Mouse (Mus musculus) layer of hippocampus, adult 8-10 months (tissue): ENCODE results near the gene Chrm1. TPM values are rescaled to one million over a fixed set of nuclear protein-coding genes. Genes with fewer than 3 reads are reported as not detected.

Experiments used
- DNase-seq, 2 experiments: peaks; one replicate each; pipeline ENCODE4 v3.0.0; 2022; ENCODE audit warnings: low spot score in 2 of 2
- total RNA-seq, 4 experiments: library from RNA; stranded (reverse); gene quantifications; 2 replicates each; pipeline ENCODE4 v1.2.4; 2022

Chrm1 gene
- total RNA-seq, 4 experiments from 2014 or later, result 160 to 164 (median 161) TPM

GRCm38 (mm10) chr19:8683627-8684026, 20.0 kb downstream of the Chrm1 start:
- no peak for DNase-seq

- DNase-seq, result no peak
Observed at GRCm38 (mm10) chr19:8691871-8692539, 28.4 kb downstream of the Chrm1 start.

GRCm38 (mm10) chr19:8692740-8693139, 29.2 kb downstream of the Chrm1 start:
- DNase-seq, result no peak

GRCm38 (mm10) chr19:8695330-8695729, 31.7 kb downstream of the Chrm1 start:
- DNase-seq, result no peak

GRCm38 (mm10) chr19:8699652-8700051, 36.1 kb downstream of the Chrm1 start:
- no peak for DNase-seq

- DNase-seq, result no peak
Observed at GRCm38 (mm10) chr19:8702458-8702857, 38.9 kb downstream of the Chrm1 start.

- no peak for DNase-seq
Observed at GRCm38 (mm10) chr19:8703571-8703970, 40.0 kb downstream of the Chrm1 start.

- no peak for DNase-seq
Observed at GRCm38 (mm10) chr19:8705026-8705708, 41.6 kb downstream of the Chrm1 start.

GRCm38 (mm10) chr19:8706132-8706667, 42.6 kb downstream of the Chrm1 start:
- no peak for DNase-seq

GRCm38 (mm10) chr19:8706930-8707329, 43.3 kb downstream of the Chrm1 start:
- DNase-seq, result no peak

GRCm38 (mm10) chr19:8708954-8709353, 45.4 kb downstream of the Chrm1 start:
- no peak for DNase-seq

GRCm38 (mm10) chr19:8710057-8710456, 46.5 kb downstream of the Chrm1 start:
- no peak for DNase-seq

- no peak for DNase-seq
Observed at GRCm38 (mm10) chr19:8711506-8711905, 47.9 kb downstream of the Chrm1 start.

GRCm38 (mm10) chr19:8711949-8712869, 48.6 kb downstream of the Chrm1 start:
- DNase-seq, result no peak

GRCm38 (mm10) chr19:8712870-8713305, 49.3 kb downstream of the Chrm1 start:
- peak; percentile 51 to 64 for DNase-seq

GRCm38 (mm10) chr19:8713306-8713996, 49.9 kb downstream of the Chrm1 start:
- DNase-seq, result peak; percentile 87 to 94

GRCm38 (mm10) chr19:8713997-8714652, 50.5 kb downstream of the Chrm1 start:
- no peak for DNase-seq

- no peak for DNase-seq
Observed at GRCm38 (mm10) chr19:8714653-8715481, 51.3 kb downstream of the Chrm1 start.
